Mouse (Mus musculus): Measurements from ENCODE around the gene Rpf2.
A peak's percentile ranks its signal among the peaks of the same experiment; 100 is the strongest.

DNA sequence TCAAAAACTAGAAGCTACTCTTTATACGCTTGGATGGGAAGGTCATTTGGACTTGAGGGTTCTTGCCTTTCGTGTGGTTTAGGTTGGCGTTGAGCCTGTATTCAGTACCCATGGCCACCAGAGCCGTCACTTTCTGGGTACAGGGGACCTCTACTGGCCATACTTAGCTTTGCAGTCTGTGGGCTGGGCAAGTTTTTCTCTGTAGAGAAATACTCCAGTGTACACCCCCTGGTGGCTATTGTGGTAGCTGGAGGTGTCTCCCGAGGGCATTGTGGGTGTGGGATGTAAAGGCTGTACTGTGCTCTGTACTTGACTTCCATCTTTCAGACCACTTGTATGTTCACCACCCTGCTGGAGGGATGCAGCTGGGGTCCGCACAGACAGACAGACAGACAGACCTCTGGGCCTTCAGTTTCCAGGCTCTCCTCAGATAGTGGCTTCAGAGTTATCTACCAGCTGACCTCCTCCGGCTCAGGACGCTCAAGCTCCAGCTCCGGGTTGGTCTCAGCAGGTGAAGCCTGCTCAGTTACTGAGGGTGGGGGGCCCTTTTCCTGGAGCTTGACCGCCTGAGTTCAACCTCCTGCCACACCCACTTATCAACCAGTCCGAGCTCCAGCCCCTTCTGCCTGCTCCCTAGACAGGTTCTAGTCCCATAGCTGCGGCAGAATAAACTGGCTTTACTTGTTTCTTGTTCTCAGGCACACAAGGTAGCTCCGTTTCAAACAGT, 34.2 kb downstream of the Rpf2 start:
- TF ChIP-seq TAL1 (conservative IDR thresholded peaks at IDR 0.05; ENCODE audit: low read depth, low read length) (no peak), GATA1 (IDR thresholded peaks at IDR 0.05; ENCODE audit: borderline replicate concordance, low read length) (no peak), CTCF (IDR thresholded peaks at IDR 0.05; ENCODE audit: low read depth, low read length) (peak; percentile 87), POLR2AphosphoS5 (IDR thresholded peaks at IDR 0.05; ENCODE audit: insufficient replicate concordance, low read depth, low read length) (no peak), GATA2 (IDR thresholded peaks at IDR 0.05; ENCODE audit: borderline replicate concordance, low read depth, low read length) (no peak)
